Mouse (Mus musculus): ENCODE data around the gene Myh13. TPM values are rescaled to one million over a fixed set of nuclear protein-coding genes. Genes with fewer than 3 reads are reported as not detected.

The Myh13 gene
- polyA plus RNA-seq (2012; ENCODE audit: low replicate concordance), result 0.03 and 0.21 TPM in 2 replicates

GRCm38 (mm10) chr11:67321358-67321757 lies at the start of gene Myh13:
Gene Myh13 (plus strand): TSS chr11:67321658.

GRCm38 (mm10) chr11:67276601-67277174 lies 44.8 kb upstream of the Myh13 start, which contains the start of gene Myh8:
Gene Myh8 (plus strand): TSS chr11:67277124.

Other genes with a start within 250 kb of the Myh13 start
- not detected in 2 replicates for gene Myh3, start 243.4 kb upstream of the Myh13 start, polyA plus RNA-seq (2012; ENCODE audit: low replicate concordance)
- 0.06 TPM in 1 of 2 replicates, not detected in the other for gene Myh2, start 150.6 kb upstream of the Myh13 start, polyA plus RNA-seq (2012; ENCODE audit: low replicate concordance)
- gene Myh1, start 121.6 kb upstream of the Myh13 start, polyA plus RNA-seq (2012; ENCODE audit: low replicate concordance), result not detected in 2 replicates
- not detected in 2 replicates for gene Myh4, start 83.6 kb upstream of the Myh13 start, polyA plus RNA-seq (2012; ENCODE audit: low replicate concordance)
- not detected in 2 replicates for gene Myh8, start 44.5 kb upstream of the Myh13 start, polyA plus RNA-seq (2012; ENCODE audit: low replicate concordance)
- gene Gas7, start 133.8 kb downstream of the Myh13 start, polyA plus RNA-seq (2012; ENCODE audit: low replicate concordance), result 1.0 and 1.1 TPM in 2 replicates

All from leukemia stem cell, adult 10-12 weeks (primary cell).